Mouse (Mus musculus): Measurements from ENCODE around the gene Dzank1. TPM values are rescaled to one million over a fixed set of nuclear protein-coding genes. Genes with fewer than 3 reads are reported as not detected.

The Dzank1 gene
- 0.82 and 1.4 TPM in 2 replicates for polyA plus RNA-seq (2015; fragmentation: Nextera tagmentation; extraction: Ambion mirVana)

- Histone ChIP-seq H3K27me3 (peaks cover 9% of the 10 kb centered on the region; the same call in 1 of the 2 replicates), H3K36me3 (peaks cover 10% of the 10 kb centered on the region; the same call in 1 of the 2 replicates), H3K27ac (peak within 1 kb of the TSS; percentile 86), H3K4me3 (peak within 1 kb of the TSS; percentile 64), H3K9ac (peak within 1 kb of the TSS; percentile 85), H3K9me3 (no peaks in the 10 kb centered on the region), H3K4me2 (peak within 1 kb of the TSS; percentile 89), H3K4me1 (peaks cover 16% of the 10 kb centered on the region)
- under 1% methylated on average over 56 of the region's 56 CpGs for WGBS
- ATAC-seq (ENCODE audit: borderline replicate concordance, extremely low read depth, low FRiP score, low TSS enrichment) = peak; percentile 98
Observed at GRCm38 (mm10) chr2:144526981-144527820, at the start of gene Dzank1, which contains the start of gene Polr3f. Dzank1 (minus strand) TSS chr2:144527414. Polr3f (plus strand) TSS chr2:144527718.

GRCm38 (mm10) chr2:144555820-144556552, 28.8 kb upstream of the Dzank1 start, which contains the start of gene Sec23b:
Sec23b (plus strand) TSS chr2:144556229.
- Histone ChIP-seq H3K9me3 (no peaks in the 10 kb centered on the region), H3K36me3 (peaks cover 13% of the 10 kb centered on the region), H3K4me2 (peak within 1 kb of the TSS; percentile 62), H3K4me3 (peak within 1 kb of the TSS; percentile 88), H3K27me3 (no peaks in the 10 kb centered on the region), H3K27ac (peak within 1 kb of the TSS; percentile 93), H3K9ac (peak within 1 kb of the TSS; percentile 80), H3K4me1 (peaks cover 16% of the 10 kb centered on the region)
- WGBS = under 1% methylated on average over 44 of the region's 44 CpGs
- peak; percentile 98 for ATAC-seq (ENCODE audit: borderline replicate concordance, extremely low read depth, low FRiP score, low TSS enrichment)

- Histone ChIP-seq H3K9ac (peak overlapping the region; percentile 80), H3K27me3 (no peaks in the 10 kb centered on the region), H3K9me3 (no peaks in the 10 kb centered on the region), H3K4me1 (peaks cover 16% of the 10 kb centered on the region), H3K36me3 (peaks cover 12% of the 10 kb centered on the region), H3K4me2 (peak overlapping the region; percentile 55), H3K4me3 (peak overlapping the region; percentile 88), H3K27ac (peak overlapping the region; percentile 93)
- under 1% methylated on average over 14 of the region's 14 CpGs for WGBS
- ATAC-seq (ENCODE audit: borderline replicate concordance, extremely low read depth, low FRiP score, low TSS enrichment) = no peak
Observed at GRCm38 (mm10) chr2:144555286-144555819, 28.1 kb upstream of the Dzank1 start.

GRCm38 (mm10) chr2:144553905-144554304, 26.7 kb upstream of the Dzank1 start:
- Histone ChIP-seq H3K4me2 (no peak overlapping the region), H3K36me3 (no peaks in the 10 kb centered on the region), H3K4me3 (no peak overlapping the region), H3K27me3 (no peaks in the 10 kb centered on the region), H3K27ac (no peak overlapping the region), H3K9ac (no peak overlapping the region), H3K9me3 (no peaks in the 10 kb centered on the region), H3K4me1 (peaks cover 24% of the 10 kb centered on the region)
- 90% methylated on average over 3 of the region's 3 CpGs for WGBS
- no peak for ATAC-seq (ENCODE audit: borderline replicate concordance, extremely low read depth, low FRiP score, low TSS enrichment)

- Histone ChIP-seq H3K9me3 (no peaks in the 10 kb centered on the region), H3K27ac (peak within 1 kb of the TSS; percentile 94), H3K9ac (peak within 1 kb of the TSS; percentile 88), H3K4me1 (peaks cover 11% of the 10 kb centered on the region), H3K4me3 (peak within 1 kb of the TSS; percentile 82), H3K27me3 (no peaks in the 10 kb centered on the region), H3K36me3 (peaks cover 7% of the 10 kb centered on the region; the same call in 1 of the 2 replicates), H3K4me2 (peak within 1 kb of the TSS; percentile 57)
- ATAC-seq (ENCODE audit: borderline replicate concordance, extremely low read depth, low FRiP score, low TSS enrichment) = peak; percentile 93; the same call in 1 of the 2 replicates
- WGBS = under 1% methylated on average over 17 of the region's 17 CpGs
Observed at GRCm38 (mm10) chr2:144550529-144550928, 23.3 kb upstream of the Dzank1 start, which contains the start of gene Rbbp9. Rbbp9 (minus strand) TSS chr2:144550869.

GRCm38 (mm10) chr2:144547559-144547958, 20.3 kb upstream of the Dzank1 start:
- peaks cover 28% of the 10 kb centered on the region for H3K36me3 ChIP-seq
- peaks cover 9% of the 10 kb centered on the region for H3K4me1 ChIP-seq
- H3K9ac ChIP-seq = no peak overlapping the region
- no peaks in the 10 kb centered on the region for H3K27me3 ChIP-seq
- H3K27ac ChIP-seq = no peak overlapping the region
- no peak overlapping the region for H3K4me3 ChIP-seq
- 62% methylated on average over 4 of the region's 4 CpGs for WGBS
- H3K4me2 ChIP-seq = no peak overlapping the region
- H3K9me3 ChIP-seq = no peaks in the 10 kb centered on the region
- ATAC-seq (ENCODE audit: borderline replicate concordance, extremely low read depth, low FRiP score, low TSS enrichment) = no peak

- Histone ChIP-seq H3K4me2 (no peak overlapping the region), H3K36me3 (peaks cover 37% of the 10 kb centered on the region), H3K9ac (no peak overlapping the region), H3K4me1 (peaks cover 9% of the 10 kb centered on the region), H3K4me3 (no peak overlapping the region), H3K27me3 (no peaks in the 10 kb centered on the region), H3K9me3 (no peaks in the 10 kb centered on the region), H3K27ac (no peak overlapping the region)
- no peak for ATAC-seq (ENCODE audit: borderline replicate concordance, extremely low read depth, low FRiP score, low TSS enrichment)
- 34% methylated on average over 1 of the region's 1 CpGs for WGBS
Observed at GRCm38 (mm10) chr2:144545481-144545880, 18.3 kb upstream of the Dzank1 start.

GRCm38 (mm10) chr2:144545061-144545460, 17.8 kb upstream of the Dzank1 start:
- 86% methylated on average over 2 of the region's 2 CpGs for WGBS
- Histone ChIP-seq H3K27me3 (no peaks in the 10 kb centered on the region), H3K4me1 (peaks cover 9% of the 10 kb centered on the region), H3K9ac (no peak overlapping the region), H3K36me3 (peaks cover 41% of the 10 kb centered on the region), H3K4me3 (no peak overlapping the region), H3K9me3 (no peaks in the 10 kb centered on the region), H3K4me2 (no peak overlapping the region), H3K27ac (no peak overlapping the region)
- ATAC-seq (ENCODE audit: borderline replicate concordance, extremely low read depth, low FRiP score, low TSS enrichment) = no peak

- Histone ChIP-seq H3K9me3 (no peaks in the 10 kb centered on the region), H3K4me3 (no peak overlapping the region), H3K36me3 (peaks cover 46% of the 10 kb centered on the region), H3K27ac (peak overlapping the region; percentile 29; the same call in 1 of the 2 replicates), H3K27me3 (no peaks in the 10 kb centered on the region), H3K4me1 (peaks cover 8% of the 10 kb centered on the region), H3K9ac (no peak overlapping the region), H3K4me2 (no peak overlapping the region)
- ATAC-seq (ENCODE audit: borderline replicate concordance, extremely low read depth, low FRiP score, low TSS enrichment) = no peak
- 64% methylated on average over 6 of the region's 6 CpGs for WGBS
Observed at GRCm38 (mm10) chr2:144544630-144545029, 17.4 kb upstream of the Dzank1 start.

GRCm38 (mm10) chr2:144543670-144544069, 16.5 kb upstream of the Dzank1 start:
- no peaks in the 10 kb centered on the region for H3K27me3 ChIP-seq
- H3K4me1 ChIP-seq = no peaks in the 10 kb centered on the region
- no peaks in the 10 kb centered on the region for H3K9me3 ChIP-seq
- H3K9ac ChIP-seq = no peak overlapping the region
- no peak overlapping the region for H3K4me2 ChIP-seq
- H3K36me3 ChIP-seq = peaks cover 55% of the 10 kb centered on the region
- H3K27ac ChIP-seq = no peak overlapping the region
- no peak overlapping the region for H3K4me3 ChIP-seq
- ATAC-seq (ENCODE audit: borderline replicate concordance, extremely low read depth, low FRiP score, low TSS enrichment) = no peak
- WGBS = 86% methylated on average over 6 of the region's 6 CpGs

- no peak overlapping the region for H3K9ac ChIP-seq
- 80% methylated on average over 4 of the region's 4 CpGs for WGBS
- ATAC-seq (ENCODE audit: borderline replicate concordance, extremely low read depth, low FRiP score, low TSS enrichment) = no peak
- H3K36me3 ChIP-seq = peaks cover 71% of the 10 kb centered on the region
- no peaks in the 10 kb centered on the region for H3K4me1 ChIP-seq
- no peaks in the 10 kb centered on the region for H3K9me3 ChIP-seq
- no peak overlapping the region for H3K4me3 ChIP-seq
- H3K4me2 ChIP-seq = no peak overlapping the region
- no peak overlapping the region for H3K27ac ChIP-seq
- no peaks in the 10 kb centered on the region for H3K27me3 ChIP-seq
Observed at GRCm38 (mm10) chr2:144541246-144541645, 14.0 kb upstream of the Dzank1 start.

All from lung, embryonic 15.5 days (tissue).